Mouse (Mus musculus): ENCODE measurements at regions not wholly inside any gene's neighbourhood (a gene's known extent, or its start where the extent isn't known, plus 50 kb on each side); places are given as distances from the start of the nearest gene placed in this dataset.

- Histone ChIP-seq H3K4me3 (ENCODE audit: low read length) (no peak overlapping the region), H3K9me3 (ENCODE audit: control insufficient read depth, low read length) (no peaks in the 10 kb centered on the region), H3K4me1 (replicated peaks; ENCODE audit: control insufficient read depth, insufficient read depth, low read length) (no peaks in the 10 kb centered on the region), H3K36me3 (ENCODE audit: control insufficient read depth, insufficient read depth, low read length) (no peaks in the 10 kb centered on the region), H3K9ac (ENCODE audit: low read length) (no peak overlapping the region), H3K27ac (ENCODE audit: low read length) (no peak overlapping the region), H3K27me3 (ENCODE audit: control insufficient read depth, insufficient read depth, low read depth, low read length) (no peaks in the 10 kb centered on the region), H3K4me2 (ENCODE audit: low read depth, low read length) (no peak overlapping the region)
- WGBS = 53% methylated on average over 1 of the region's 1 CpGs
- no peak for ATAC-seq (ENCODE audit: low read depth)
Measured at GRCm38 (mm10) chr2:74178106-74178505, 267.0 kb upstream of the Atp5g3 start.

GRCm38 (mm10) chr2:74168776-74169570 is 257.8 kb upstream of the Atp5g3 start:
- 38% methylated on average over 16 of the region's 16 CpGs for WGBS
- H3K9ac ChIP-seq (ENCODE audit: low read length) = no peak overlapping the region
- H3K4me2 ChIP-seq (ENCODE audit: low read depth, low read length) = no peak overlapping the region
- no peak overlapping the region for H3K27ac ChIP-seq (ENCODE audit: low read length)
- no peaks in the 10 kb centered on the region for H3K4me1 ChIP-seq (replicated peaks; ENCODE audit: control insufficient read depth, insufficient read depth, low read length)
- no peaks in the 10 kb centered on the region for H3K27me3 ChIP-seq (ENCODE audit: control insufficient read depth, insufficient read depth, low read depth, low read length)
- no peaks in the 10 kb centered on the region for H3K9me3 ChIP-seq (ENCODE audit: control insufficient read depth, low read length)
- H3K36me3 ChIP-seq (ENCODE audit: control insufficient read depth, insufficient read depth, low read length) = no peaks in the 10 kb centered on the region
- no peak overlapping the region for H3K4me3 ChIP-seq (ENCODE audit: low read length)
- no peak for ATAC-seq (ENCODE audit: low read depth)

- H3K36me3 ChIP-seq (ENCODE audit: control insufficient read depth, insufficient read depth, low read length) = no peaks in the 10 kb centered on the region
- no peak overlapping the region for H3K4me2 ChIP-seq (ENCODE audit: low read depth, low read length)
- H3K4me3 ChIP-seq (ENCODE audit: low read length) = no peak overlapping the region
- ATAC-seq (ENCODE audit: low read depth) = no peak
- H3K9ac ChIP-seq (ENCODE audit: low read length) = no peak overlapping the region
- no peak overlapping the region for H3K27ac ChIP-seq (ENCODE audit: low read length)
- H3K27me3 ChIP-seq (ENCODE audit: control insufficient read depth, insufficient read depth, low read depth, low read length) = no peaks in the 10 kb centered on the region
- no peaks in the 10 kb centered on the region for H3K4me1 ChIP-seq (replicated peaks; ENCODE audit: control insufficient read depth, insufficient read depth, low read length)
- WGBS = 85% methylated on average over 17 of the region's 17 CpGs
- H3K9me3 ChIP-seq (ENCODE audit: control insufficient read depth, low read length) = no peaks in the 10 kb centered on the region
Measured at GRCm38 (mm10) chr2:74168307-74168706, 257.2 kb upstream of the Atp5g3 start.

GRCm38 (mm10) chr2:74154062-74154461 is 242.9 kb upstream of the Atp5g3 start:
- Histone ChIP-seq H3K4me2 (ENCODE audit: low read depth, low read length) (no peak overlapping the region), H3K27ac (ENCODE audit: low read length) (no peak overlapping the region), H3K4me3 (ENCODE audit: low read length) (no peak overlapping the region), H3K27me3 (ENCODE audit: control insufficient read depth, insufficient read depth, low read depth, low read length) (no peaks in the 10 kb centered on the region), H3K9me3 (ENCODE audit: control insufficient read depth, low read length) (no peaks in the 10 kb centered on the region), H3K4me1 (replicated peaks; ENCODE audit: control insufficient read depth, insufficient read depth, low read length) (no peaks in the 10 kb centered on the region), H3K36me3 (ENCODE audit: control insufficient read depth, insufficient read depth, low read length) (no peaks in the 10 kb centered on the region), H3K9ac (ENCODE audit: low read length) (no peak overlapping the region)
- WGBS = 73% methylated on average over 6 of the region's 6 CpGs
- ATAC-seq (ENCODE audit: low read depth) = no peak

GRCm38 (mm10) chr2:74153247-74153850 is 242.2 kb upstream of the Atp5g3 start:
- Histone ChIP-seq H3K4me1 (replicated peaks; ENCODE audit: control insufficient read depth, insufficient read depth, low read length) (no peaks in the 10 kb centered on the region), H3K4me2 (ENCODE audit: low read depth, low read length) (no peak overlapping the region), H3K4me3 (ENCODE audit: low read length) (no peak overlapping the region)

GRCm38 (mm10) chr2:74152534-74153246 is 241.6 kb upstream of the Atp5g3 start:
- Histone ChIP-seq H3K4me1 (replicated peaks; ENCODE audit: control insufficient read depth, insufficient read depth, low read length) (no peaks in the 10 kb centered on the region), H3K27me3 (ENCODE audit: control insufficient read depth, insufficient read depth, low read depth, low read length) (no peaks in the 10 kb centered on the region), H3K4me2 (ENCODE audit: low read depth, low read length) (no peak overlapping the region), H3K9ac (ENCODE audit: low read length) (no peak overlapping the region), H3K9me3 (ENCODE audit: control insufficient read depth, low read length) (no peaks in the 10 kb centered on the region), H3K4me3 (ENCODE audit: low read length) (no peak overlapping the region), H3K36me3 (ENCODE audit: control insufficient read depth, insufficient read depth, low read length) (no peaks in the 10 kb centered on the region), H3K27ac (ENCODE audit: low read length) (no peak overlapping the region)
- ATAC-seq (ENCODE audit: low read depth) = no peak
- WGBS = 58% methylated on average over 8 of the region's 8 CpGs

More at GRCm38 (mm10) chr2:74153247-74153850, 242.2 kb upstream of the Atp5g3 start:
- Histone ChIP-seq H3K27me3 (ENCODE audit: control insufficient read depth, insufficient read depth, low read depth, low read length) (no peaks in the 10 kb centered on the region), H3K9ac (ENCODE audit: low read length) (no peak overlapping the region), H3K9me3 (ENCODE audit: control insufficient read depth, low read length) (no peaks in the 10 kb centered on the region), H3K27ac (ENCODE audit: low read length) (no peak overlapping the region), H3K36me3 (ENCODE audit: control insufficient read depth, insufficient read depth, low read length) (no peaks in the 10 kb centered on the region)
- ATAC-seq (ENCODE audit: low read depth) = no peak
- WGBS = 52% methylated on average over 5 of the region's 5 CpGs

GRCm38 (mm10) chr2:74147193-74147592 is 236.1 kb upstream of the Atp5g3 start:
- Histone ChIP-seq H3K9ac (ENCODE audit: low read length) (no peak overlapping the region), H3K4me3 (ENCODE audit: low read length) (no peak overlapping the region), H3K36me3 (ENCODE audit: control insufficient read depth, insufficient read depth, low read length) (no peaks in the 10 kb centered on the region), H3K27ac (ENCODE audit: low read length) (no peak overlapping the region), H3K27me3 (ENCODE audit: control insufficient read depth, insufficient read depth, low read depth, low read length) (no peaks in the 10 kb centered on the region), H3K9me3 (ENCODE audit: control insufficient read depth, low read length) (no peaks in the 10 kb centered on the region), H3K4me2 (ENCODE audit: low read depth, low read length) (no peak overlapping the region), H3K4me1 (replicated peaks; ENCODE audit: control insufficient read depth, insufficient read depth, low read length) (no peaks in the 10 kb centered on the region)
- 75% methylated on average over 4 of the region's 4 CpGs for WGBS
- no peak for ATAC-seq (ENCODE audit: low read depth)

- H3K27me3 ChIP-seq (ENCODE audit: control insufficient read depth, insufficient read depth, low read depth, low read length) = peaks cover 2% of the 10 kb centered on the region; the same call in 1 of the 2 replicates
- no peaks in the 10 kb centered on the region for H3K9me3 ChIP-seq (ENCODE audit: control insufficient read depth, low read length)
- H3K27ac ChIP-seq (ENCODE audit: low read length) = no peak overlapping the region
- ATAC-seq (ENCODE audit: low read depth) = 0 out of 2 replicates have a peak, but pooled peaks have one; percentile 23
- H3K36me3 ChIP-seq (ENCODE audit: control insufficient read depth, insufficient read depth, low read length) = no peaks in the 10 kb centered on the region
- peaks cover 5% of the 10 kb centered on the region; the same call in 1 of the 2 replicates for H3K4me1 ChIP-seq (replicated peaks; ENCODE audit: control insufficient read depth, insufficient read depth, low read length)
- H3K4me3 ChIP-seq (ENCODE audit: low read length) = no peak overlapping the region
- WGBS = 23% methylated on average over 9 of the region's 9 CpGs
- H3K9ac ChIP-seq (ENCODE audit: low read length) = no peak overlapping the region
- H3K4me2 ChIP-seq (ENCODE audit: low read depth, low read length) = peak overlapping the region; percentile 20; the same call in 1 of the 2 replicates
Measured at GRCm38 (mm10) chr2:74136624-74137003, 225.5 kb upstream of the Atp5g3 start.

GRCm38 (mm10) chr2:74135963-74136623 is 225.0 kb upstream of the Atp5g3 start:
- no peak overlapping the region for H3K27ac ChIP-seq (ENCODE audit: low read length)
- WGBS = 30% methylated on average over 15 of the region's 15 CpGs
- no peaks in the 10 kb centered on the region for H3K9me3 ChIP-seq (ENCODE audit: control insufficient read depth, low read length)
- H3K36me3 ChIP-seq (ENCODE audit: control insufficient read depth, insufficient read depth, low read length) = no peaks in the 10 kb centered on the region
- H3K4me2 ChIP-seq (ENCODE audit: low read depth, low read length) = peak overlapping the region; percentile 20; the same call in 1 of the 2 replicates
- no peak overlapping the region for H3K4me3 ChIP-seq (ENCODE audit: low read length)
- peaks cover 3% of the 10 kb centered on the region for H3K27me3 ChIP-seq (ENCODE audit: control insufficient read depth, insufficient read depth, low read depth, low read length)
- ATAC-seq (ENCODE audit: low read depth) = peak; percentile 15; the same call in 1 of the 2 replicates
- H3K4me1 ChIP-seq (replicated peaks; ENCODE audit: control insufficient read depth, insufficient read depth, low read length) = peaks cover 5% of the 10 kb centered on the region; the same call in 1 of the 2 replicates
- H3K9ac ChIP-seq (ENCODE audit: low read length) = no peak overlapping the region
